Mouse (Mus musculus) erythroblast, embryonic 14.5 days (primary cell): ENCODE results near the gene Aldh8a1. TPM values are rescaled to one million over a fixed set of nuclear protein-coding genes. Genes with fewer than 3 reads are reported as not detected.

Experiments
- H3K27me3 ChIP-seq: 2 replicates; pipeline ENCODE4 v1.6.1; 2012; ENCODE audit warnings: inconsistent platforms; ENCODE audit not compliant: control insufficient read depth
- H3K36me3 ChIP-seq: 2 replicates; pipeline ENCODE4 v1.6.1; 2012; ENCODE audit warnings: mild to moderate bottlenecking, inconsistent platforms; ENCODE audit not compliant: control insufficient read depth
- H3K4me1 ChIP-seq: 2 replicates; pipeline ENCODE4 v1.6.1; 2012; ENCODE audit warnings: inconsistent platforms; ENCODE audit not compliant: control insufficient read depth
- H3K4me3 ChIP-seq: replicated peaks from 2 replicates; pipeline ENCODE3; 2012; ENCODE audit warnings: moderate library complexity, mild to moderate bottlenecking, inconsistent platforms
- H3K9me3 ChIP-seq: 2 replicates; pipeline ENCODE4 v1.6.1; 2012; ENCODE audit warnings: low read length, inconsistent platforms, mixed read lengths; ENCODE audit not compliant: control insufficient read depth
- GATA1 ChIP-seq: IDR thresholded peaks from 2 replicates; pipeline ENCODE4 v1.6.1; 2012; ENCODE audit warnings: low read length, inconsistent platforms, mixed read lengths
- TAL1 ChIP-seq: IDR thresholded peaks from 3 replicates; pipeline ENCODE4 v1.6.1; 2012; ENCODE audit warnings: low read length, inconsistent platforms, mixed read lengths
- polyA plus RNA-seq: library from polyadenylated mRNA; stranded (reverse); fragments of >175 nt; gene quantifications from 2 replicates; pipeline ENCODE4 v1.2.3, GENCODE M21; 2012

Aldh8a1 gene
- polyA plus RNA-seq, 1 experiment: not detected

GRCm38 (mm10) chr10:21365897-21366296 is 11.2 kb upstream of the Aldh8a1 start:
- no peaks in the 10 kb centered on the region for H3K27me3 ChIP-seq
- peaks cover 89% of the 10 kb centered on the region for H3K36me3 ChIP-seq
- no peaks in the 10 kb centered on the region for H3K9me3 ChIP-seq
- H3K4me3 ChIP-seq: no peak overlapping the region
- no peaks in the 10 kb centered on the region for H3K4me1 ChIP-seq
- no peak for TF ChIP-seq TAL1
- no peak for TF ChIP-seq GATA1

- Histone ChIP-seq H3K9me3 (no peaks in the 10 kb centered on the region), H3K4me3 (no peak overlapping the region), H3K4me1 (no peaks in the 10 kb centered on the region), H3K36me3 (peaks cover 85% of the 10 kb centered on the region), H3K27me3 (no peaks in the 10 kb centered on the region)
- TF ChIP-seq TAL1 (no peak), GATA1 (no peak)
Measured at GRCm38 (mm10) chr10:21366471-21366870, 10.6 kb upstream of the Aldh8a1 start.

DNA sequence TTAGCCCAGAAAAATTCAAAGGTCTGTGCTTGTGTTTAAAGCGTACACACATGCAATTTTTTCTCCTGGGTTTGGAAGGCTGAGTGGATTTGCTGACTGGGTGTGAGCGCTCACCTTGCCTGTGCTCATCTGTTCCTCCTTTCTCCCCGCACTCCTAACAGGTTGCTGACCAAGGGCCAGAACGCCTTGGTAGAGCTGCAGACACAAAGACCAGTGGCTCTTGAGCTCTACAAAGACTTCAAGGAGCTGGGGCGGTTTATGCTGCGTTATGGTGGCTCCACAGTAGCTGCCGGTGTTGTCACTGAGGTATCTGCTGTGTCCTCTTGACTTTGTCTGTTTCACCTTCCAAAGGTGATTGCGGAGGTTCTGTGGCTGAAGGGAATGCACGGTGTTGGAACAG is 9.6 kb upstream of the Aldh8a1 start:
- H3K9me3 ChIP-seq: no peaks in the 10 kb centered on the region
- H3K4me1 ChIP-seq: no peaks in the 10 kb centered on the region
- peaks cover 75% of the 10 kb centered on the region for H3K36me3 ChIP-seq
- H3K4me3 ChIP-seq: no peak overlapping the region
- H3K27me3 ChIP-seq: no peaks in the 10 kb centered on the region
- no peak for TF ChIP-seq TAL1
- no peak for TF ChIP-seq GATA1

DNA sequence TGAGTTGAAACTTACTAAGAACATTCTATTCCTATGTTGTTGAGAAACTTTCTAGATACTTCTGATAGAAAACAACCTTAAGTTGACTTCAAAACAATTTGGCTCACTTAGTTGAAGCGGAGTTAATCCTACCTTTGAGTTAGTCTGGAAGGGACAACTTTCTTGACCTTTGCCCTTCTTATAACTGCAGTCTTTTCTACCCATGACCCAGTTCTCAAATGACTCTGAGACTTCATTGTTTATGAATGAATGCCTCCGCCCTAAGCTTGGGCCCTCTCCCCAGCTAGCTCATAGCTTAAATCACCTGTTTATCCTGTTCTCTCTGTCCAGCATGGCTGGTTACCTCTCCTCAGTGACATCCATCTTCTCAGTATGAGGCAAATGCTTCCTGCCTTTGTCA is 7.5 kb upstream of the Aldh8a1 start:
- H3K36me3 ChIP-seq: peaks cover 57% of the 10 kb centered on the region
- no peak overlapping the region for H3K4me3 ChIP-seq
- TF ChIP-seq GATA1: no peak
- no peak for TF ChIP-seq TAL1
- H3K9me3 ChIP-seq: no peaks in the 10 kb centered on the region
- no peaks in the 10 kb centered on the region for H3K4me1 ChIP-seq
- no peaks in the 10 kb centered on the region for H3K27me3 ChIP-seq

DNA sequence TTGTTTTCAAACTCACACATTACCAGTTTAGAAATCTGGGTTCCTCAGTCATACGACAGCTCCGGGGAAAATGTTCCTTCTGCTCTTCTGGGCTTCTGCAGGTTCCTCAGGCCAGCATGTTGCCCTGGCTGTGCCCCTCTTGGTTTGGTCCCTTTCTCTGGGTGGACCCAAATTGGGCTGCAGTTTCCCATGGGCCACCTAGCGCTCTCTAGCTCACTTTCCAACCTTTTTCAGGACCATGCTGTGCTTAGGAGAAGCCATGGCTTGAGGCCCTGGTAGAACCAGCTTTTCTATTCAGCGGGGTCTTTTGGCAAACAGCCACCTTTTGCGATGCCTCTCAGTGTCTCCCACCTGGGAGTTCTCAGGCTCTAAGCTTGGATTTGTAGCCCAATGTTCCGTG is 4.8 kb upstream of the Aldh8a1 start:
- no peaks in the 10 kb centered on the region for H3K4me1 ChIP-seq
- H3K27me3 ChIP-seq: no peaks in the 10 kb centered on the region
- no peak for TF ChIP-seq GATA1
- no peak for TF ChIP-seq TAL1
- no peak overlapping the region for H3K4me3 ChIP-seq
- peaks cover 30% of the 10 kb centered on the region for H3K36me3 ChIP-seq
- no peaks in the 10 kb centered on the region for H3K9me3 ChIP-seq

GRCm38 (mm10) chr10:21378196-21378944 is 1.3 kb downstream of the Aldh8a1 start:
- Histone ChIP-seq H3K36me3 (no peaks in the 10 kb centered on the region; the same call in 1 of the 2 replicates), H3K27me3 (no peaks in the 10 kb centered on the region), H3K4me3 (peak overlapping the region; percentile 31), H3K4me1 (peaks cover 6% of the 10 kb centered on the region), H3K9me3 (no peaks in the 10 kb centered on the region)
- TF ChIP-seq TAL1: no peak
- no peak for TF ChIP-seq GATA1

- Histone ChIP-seq H3K4me1 (peaks cover 14% of the 10 kb centered on the region), H3K4me3 (no peak overlapping the region), H3K36me3 (peaks cover 2% of the 10 kb centered on the region; the same call in 1 of the 2 replicates), H3K27me3 (no peaks in the 10 kb centered on the region), H3K9me3 (no peaks in the 10 kb centered on the region)
- TF ChIP-seq TAL1 (no peak), GATA1 (no peak)
Measured at GRCm38 (mm10) chr10:21382914-21383313, 5.8 kb downstream of the Aldh8a1 start.

DNA sequence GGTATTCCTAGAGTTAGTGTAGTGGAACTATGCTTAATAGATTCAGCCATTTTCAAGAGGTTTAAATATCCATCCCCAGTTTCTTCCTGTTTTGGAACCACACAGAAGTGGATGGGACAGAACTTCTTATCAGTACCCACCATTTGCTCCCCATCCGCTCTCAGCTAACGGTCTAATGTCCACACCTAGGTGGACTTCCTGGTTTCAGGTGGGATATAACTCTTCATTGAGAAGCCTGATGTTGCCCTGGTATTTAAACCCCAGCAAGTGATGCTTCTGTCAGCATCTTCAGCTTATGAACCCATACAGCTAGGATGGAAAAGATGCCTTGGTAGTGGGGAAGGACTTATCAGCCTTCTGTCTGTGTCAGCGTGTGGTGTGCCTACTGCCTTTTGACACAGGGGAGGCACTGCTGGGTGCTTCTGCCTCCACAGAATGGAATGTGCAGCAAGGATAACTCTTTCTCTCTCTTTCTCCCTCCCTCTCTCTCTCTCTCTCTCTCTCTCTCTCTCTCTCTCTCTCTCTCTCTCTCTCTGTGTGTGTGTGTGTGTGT is 8.1 kb downstream of the Aldh8a1 start:
- Histone ChIP-seq H3K36me3 (peaks cover 3% of the 10 kb centered on the region; the same call in 1 of the 2 replicates), H3K4me3 (no peak overlapping the region), H3K9me3 (no peaks in the 10 kb centered on the region), H3K4me1 (peaks cover 8% of the 10 kb centered on the region), H3K27me3 (no peaks in the 10 kb centered on the region)
- TF ChIP-seq TAL1 (no peak), GATA1 (no peak)

DNA sequence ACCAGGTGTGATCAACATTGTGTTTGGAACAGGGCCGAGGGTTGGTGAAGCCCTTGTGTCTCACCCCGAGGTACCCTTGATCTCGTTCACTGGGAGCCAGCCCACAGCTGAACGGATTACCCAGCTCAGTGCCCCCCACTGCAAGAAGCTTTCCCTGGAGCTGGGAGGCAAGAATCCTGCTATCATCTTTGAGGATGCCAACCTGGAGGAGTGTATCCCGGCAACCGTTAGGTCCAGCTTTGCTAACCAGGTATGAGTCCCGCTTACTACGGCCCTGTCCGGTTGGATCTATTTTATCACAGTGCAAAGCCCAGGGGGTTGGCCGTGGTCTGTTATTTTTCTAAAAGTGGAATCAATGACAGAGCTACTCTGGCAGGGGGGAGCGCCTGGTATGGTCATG is 12.0 kb downstream of the Aldh8a1 start:
- no peaks in the 10 kb centered on the region for H3K9me3 ChIP-seq
- H3K36me3 ChIP-seq: peaks cover 3% of the 10 kb centered on the region; the same call in 1 of the 2 replicates
- no peaks in the 10 kb centered on the region for H3K27me3 ChIP-seq
- H3K4me3 ChIP-seq: no peak overlapping the region
- H3K4me1 ChIP-seq: peaks cover 9% of the 10 kb centered on the region
- no peak for TF ChIP-seq TAL1
- no peak for TF ChIP-seq GATA1

DNA sequence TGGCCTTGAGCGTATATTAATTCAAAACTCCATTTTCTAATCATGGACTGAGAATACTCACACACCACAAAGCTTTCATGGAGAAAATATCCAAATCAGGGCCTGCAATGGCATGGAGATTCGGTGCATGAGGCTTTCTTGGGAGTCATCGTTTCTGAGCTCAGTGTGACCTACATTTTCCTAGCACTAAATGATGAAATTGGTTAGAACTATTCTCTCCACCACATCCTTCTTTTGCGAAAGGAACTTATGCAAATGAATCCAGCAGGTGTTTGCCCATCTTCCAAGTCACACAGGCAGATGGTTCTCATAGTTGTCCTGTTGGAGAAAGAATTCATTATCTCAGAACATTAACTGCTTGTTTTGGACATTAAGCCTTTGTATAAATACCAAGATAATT is 13.3 kb downstream of the Aldh8a1 start:
- TF ChIP-seq TAL1 (no peak), GATA1 (no peak)
- Histone ChIP-seq H3K36me3 (peaks cover 3% of the 10 kb centered on the region; the same call in 1 of the 2 replicates), H3K27me3 (peaks cover 2% of the 10 kb centered on the region; the same call in 1 of the 2 replicates)

More for the DNA sequence above, 13.3 kb downstream of the Aldh8a1 start:
- Histone ChIP-seq H3K4me3 (no peak overlapping the region), H3K4me1 (peaks cover 2% of the 10 kb centered on the region; the same call in 1 of the 2 replicates), H3K9me3 (no peaks in the 10 kb centered on the region)
